Mouse (Mus musculus) gastrocnemius, adult 18-20 months (tissue): ENCODE data around the gene Zscan5b. TPM values are rescaled to one million over a fixed set of nuclear protein-coding genes. Genes with fewer than 3 reads are reported as not detected.
"Not testable (repeated sequence)": the region's sequence is repeated elsewhere in the genome, so short reads cannot be mapped to it uniquely, and the experiment has no call there.

Source experiments
- DNase-seq: peaks from one replicate; pipeline ENCODE4 v3.0.0; 2021; ENCODE audit warnings: low spot score
- long read RNA-seq, 2 experiments: library from polyadenylated mRNA; stranded (forward); transcript quantifications; one replicate each; pipeline ENCODE4 v2.0.0; 2021
- total RNA-seq, 2 experiments: library from RNA; stranded (reverse); gene quantifications; 2 replicates each; pipeline ENCODE4 v1.2.3; 2021

Gene Zscan5b
- total RNA-seq, result not detected
- long read RNA-seq, experiment 1, result 0 reads
- long read RNA-seq, experiment 2, result 0 reads

DNA sequence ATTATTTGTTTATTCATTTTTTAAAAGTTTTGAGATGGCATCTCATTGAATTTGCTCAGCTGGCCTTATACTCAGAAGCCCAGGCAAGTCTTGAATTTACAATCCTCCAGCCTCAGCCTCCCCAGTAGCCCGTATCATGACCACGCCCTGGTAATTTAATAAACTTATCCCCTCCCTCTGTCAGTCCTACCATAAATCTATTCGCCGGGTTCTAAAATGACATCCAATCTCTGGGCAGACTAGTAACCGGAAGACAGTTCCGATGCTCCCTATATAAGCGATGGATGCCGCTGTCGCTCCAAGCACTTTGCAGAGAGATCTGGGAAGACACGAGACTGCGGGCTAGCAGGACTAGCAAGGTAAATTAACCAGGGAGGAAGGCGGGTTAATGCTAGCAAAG is at the start of gene Zscan5b:
Gene Zscan5b (plus strand): TSS at position 301 of the 400 bp plus-strand sequence.
- no peak for DNase-seq

DNA sequence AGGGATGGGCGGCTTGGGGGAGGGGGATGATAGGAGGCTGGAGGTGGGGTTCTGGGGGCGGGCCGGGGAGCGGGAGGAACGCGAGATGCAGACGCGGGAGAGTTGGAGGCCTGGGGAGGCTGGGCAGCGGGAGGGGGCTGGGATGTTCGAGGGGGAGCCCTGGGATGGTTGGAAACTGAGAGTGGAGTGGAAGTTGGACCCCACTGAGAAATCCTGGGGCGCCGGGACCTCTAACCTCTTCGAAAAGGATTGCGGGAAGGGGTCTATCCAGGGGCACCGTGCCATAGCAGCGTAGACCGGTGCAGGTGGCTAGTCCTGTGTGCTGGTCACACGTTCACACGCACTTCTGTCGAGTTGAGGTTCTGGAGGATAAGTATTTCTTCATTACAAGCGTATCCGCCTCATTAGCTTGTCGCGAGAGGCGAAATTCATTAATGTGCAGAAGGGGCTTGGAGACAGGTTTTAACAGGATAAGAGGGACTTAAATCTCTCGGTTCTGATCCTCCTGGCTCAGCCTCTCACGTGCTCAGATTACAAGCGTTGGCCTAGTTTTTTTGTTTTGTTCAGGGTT is 49.3 kb upstream of the Zscan5b start:
- no peak for DNase-seq

DNA sequence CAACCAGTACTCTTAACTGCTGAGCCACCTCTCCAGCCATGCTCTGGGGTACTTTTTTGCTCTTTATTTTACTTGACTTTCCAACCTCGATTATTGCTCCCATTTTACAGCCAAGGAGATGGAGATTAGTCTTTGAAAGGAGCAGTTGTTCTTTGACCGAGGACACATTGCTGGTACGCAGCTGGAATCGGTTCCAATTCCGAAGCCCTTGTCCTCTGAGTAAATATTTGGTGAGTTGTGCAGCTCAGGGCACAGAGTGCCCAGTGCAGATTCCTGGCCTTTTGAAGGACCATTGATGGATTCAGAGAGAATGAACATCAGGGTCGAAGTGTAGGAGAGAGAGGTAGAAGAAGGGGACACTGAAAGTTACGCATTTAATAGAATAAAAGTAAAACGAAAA is 48.2 kb upstream of the Zscan5b start:
- no peak for DNase-seq

DNA sequence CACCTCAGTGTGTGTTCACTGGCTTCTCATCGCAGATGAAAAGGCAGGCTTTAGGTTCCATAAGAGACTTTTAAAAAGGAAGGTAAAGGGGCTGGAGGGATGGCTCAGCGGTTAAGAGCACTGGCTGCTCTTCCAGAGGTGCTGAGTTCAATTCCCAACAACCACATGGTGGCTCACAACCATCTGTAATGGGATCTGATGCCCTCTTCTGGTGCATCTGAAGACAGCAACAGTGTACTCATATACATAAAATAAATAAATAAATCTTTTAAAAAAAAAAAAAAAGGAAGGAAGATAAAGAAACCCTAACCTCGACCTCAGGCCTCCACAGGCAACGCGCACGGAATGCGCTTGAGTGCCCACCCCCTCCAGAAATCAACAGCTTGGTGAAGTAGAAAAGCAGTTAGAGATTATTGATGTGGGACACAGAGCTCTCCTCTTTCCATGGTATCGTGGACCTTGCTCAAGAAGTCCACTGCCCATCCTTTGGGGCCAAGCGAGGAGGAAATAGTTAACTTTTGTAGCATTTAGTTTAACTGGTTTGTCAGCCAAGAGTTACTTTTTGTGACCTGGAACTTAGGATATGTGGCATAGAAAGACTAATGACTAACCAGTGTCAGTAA is 47.6 kb upstream of the Zscan5b start:
- DNase-seq, result not testable (repeated sequence)

DNA sequence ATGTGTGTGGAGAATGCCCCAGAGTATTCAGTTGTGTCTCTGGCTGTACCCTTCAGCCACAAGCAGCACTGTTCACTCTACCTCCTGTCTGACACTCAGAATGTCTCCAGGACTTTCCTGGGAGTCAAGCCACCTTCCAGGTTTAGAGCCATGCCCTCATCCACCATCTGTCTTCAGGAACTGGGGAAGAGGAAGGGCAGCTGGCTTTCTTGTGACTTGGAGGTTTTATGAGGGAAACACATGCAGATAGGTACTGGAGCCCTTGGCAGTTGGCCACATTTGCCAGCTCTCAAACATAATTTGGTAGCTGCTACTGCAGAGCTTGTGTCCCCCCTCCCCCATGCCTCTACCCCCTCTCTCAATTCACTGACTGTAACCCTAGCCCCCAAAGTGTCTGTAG is 43.1 kb upstream of the Zscan5b start:
- no peak for DNase-seq

DNA sequence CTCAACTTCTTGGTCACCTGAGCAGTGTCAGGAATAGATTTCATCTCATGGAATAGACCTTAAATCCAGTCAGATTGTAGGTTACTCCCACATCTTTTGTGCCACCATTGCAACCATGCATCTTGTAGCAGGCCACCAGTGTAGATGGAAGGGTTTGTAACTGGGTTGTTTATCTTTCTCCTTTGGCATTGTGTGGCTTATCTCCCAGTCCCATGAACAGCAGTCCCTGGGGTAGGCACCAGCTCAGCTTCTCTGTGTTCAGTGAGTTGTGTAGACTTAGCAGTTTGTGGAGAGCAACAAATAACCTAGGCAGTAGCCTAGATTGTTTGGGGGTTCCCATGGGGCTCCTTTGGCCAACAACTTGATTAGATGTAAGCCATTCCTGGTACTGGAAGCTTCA is 39.2 kb upstream of the Zscan5b start:
- no peak for DNase-seq

DNA sequence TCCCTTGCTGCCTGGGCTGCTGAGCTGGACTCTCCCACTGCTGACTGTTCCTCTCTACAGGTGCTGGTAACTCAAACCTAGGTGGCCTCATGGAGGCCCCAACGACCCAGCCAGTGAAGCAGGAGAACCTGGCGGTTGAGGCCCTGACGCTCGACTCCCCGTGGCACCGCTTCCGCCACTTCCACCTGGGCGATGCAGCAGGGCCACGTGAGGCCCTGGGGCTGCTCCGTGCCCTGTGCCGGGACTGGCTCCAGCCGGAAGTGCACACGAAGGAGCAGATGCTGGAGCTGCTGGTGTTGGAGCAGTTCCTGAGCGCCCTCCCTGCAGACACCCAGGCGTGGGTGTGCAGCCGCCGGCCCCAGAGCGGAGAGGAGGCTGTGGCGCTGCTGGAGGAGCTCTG is 38.3 kb upstream of the Zscan5b start:
- DNase-seq, result no peak

DNA sequence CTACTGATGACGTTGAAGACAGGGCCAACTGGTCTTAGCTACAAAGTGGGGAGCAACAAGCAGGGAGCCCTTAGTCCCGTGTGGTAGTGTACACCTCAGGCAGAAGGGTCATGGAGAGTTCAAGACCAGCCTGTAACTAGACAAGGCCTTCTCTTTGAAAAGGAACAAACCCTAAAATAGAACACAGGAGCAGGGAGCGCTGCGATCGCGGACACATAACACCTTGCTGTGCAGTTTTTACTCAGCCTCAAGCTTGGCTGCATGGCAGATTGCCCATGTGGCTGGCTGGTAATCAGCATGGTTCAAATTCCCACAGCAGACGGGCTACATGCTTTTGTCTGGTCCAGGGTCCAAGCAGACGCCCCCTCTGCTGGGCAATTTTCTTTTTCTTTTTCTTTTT is 37.6 kb upstream of the Zscan5b start:
- DNase-seq, result peak; percentile 43

DNA sequence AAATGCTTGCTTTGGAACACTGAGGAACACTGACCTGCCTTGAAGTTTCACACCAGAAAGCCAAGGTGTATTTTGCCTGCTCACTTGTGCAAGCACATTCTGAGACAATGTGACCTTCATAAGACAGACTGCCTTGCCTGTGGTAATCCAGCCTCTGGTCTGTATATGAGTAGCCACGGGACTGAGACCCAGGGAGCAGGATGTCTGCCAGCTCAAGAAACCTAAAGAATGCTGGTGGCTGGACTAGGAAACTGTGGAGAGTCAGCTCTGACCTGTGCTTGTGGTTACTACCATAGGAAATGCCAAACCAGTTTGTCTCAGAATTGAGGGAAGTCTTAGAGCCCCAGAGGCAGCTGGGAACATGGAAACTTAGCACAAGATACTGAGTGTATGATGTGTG is 36.7 kb upstream of the Zscan5b start:
- DNase-seq, result no peak

DNA sequence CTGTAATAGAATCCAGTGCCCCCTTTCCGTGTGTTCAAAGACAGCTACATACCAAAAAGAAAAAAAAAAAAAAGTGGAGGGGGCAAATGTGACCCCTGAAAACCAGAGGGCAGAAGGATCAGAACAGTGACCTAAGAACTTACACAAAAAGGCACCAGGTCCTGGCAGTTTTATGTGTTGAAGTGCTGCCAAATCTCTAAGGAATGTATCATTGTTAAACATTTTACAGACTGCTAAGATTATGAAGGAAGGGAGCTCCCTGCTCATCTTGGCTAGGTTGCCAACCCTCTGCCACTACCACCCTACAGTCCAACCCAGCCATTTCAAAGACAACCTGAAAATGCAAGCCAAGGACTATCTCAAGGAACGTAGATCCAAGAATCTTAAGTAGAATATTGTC is 35.9 kb upstream of the Zscan5b start:
- DNase-seq, result no peak

DNA sequence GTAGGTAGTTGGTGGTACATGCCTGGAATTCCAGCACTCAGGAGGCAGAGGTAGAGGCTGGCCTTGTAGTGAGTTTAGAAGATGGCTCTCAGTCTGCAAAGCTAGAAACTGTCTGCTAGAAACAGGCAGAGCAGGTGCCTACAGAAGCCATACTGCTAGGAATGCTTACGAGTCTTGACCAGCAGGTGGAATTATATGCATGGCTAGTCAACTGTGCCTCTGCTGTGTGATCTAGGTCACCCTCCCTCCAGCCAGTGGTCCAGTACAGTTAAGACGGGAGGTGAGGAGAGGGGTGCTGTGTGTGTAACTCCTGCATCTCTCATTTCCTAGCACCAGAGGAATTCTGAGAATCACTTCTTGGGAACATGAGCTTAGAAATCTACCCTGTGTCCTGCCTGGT is 35.3 kb upstream of the Zscan5b start:
- no peak for DNase-seq

DNA sequence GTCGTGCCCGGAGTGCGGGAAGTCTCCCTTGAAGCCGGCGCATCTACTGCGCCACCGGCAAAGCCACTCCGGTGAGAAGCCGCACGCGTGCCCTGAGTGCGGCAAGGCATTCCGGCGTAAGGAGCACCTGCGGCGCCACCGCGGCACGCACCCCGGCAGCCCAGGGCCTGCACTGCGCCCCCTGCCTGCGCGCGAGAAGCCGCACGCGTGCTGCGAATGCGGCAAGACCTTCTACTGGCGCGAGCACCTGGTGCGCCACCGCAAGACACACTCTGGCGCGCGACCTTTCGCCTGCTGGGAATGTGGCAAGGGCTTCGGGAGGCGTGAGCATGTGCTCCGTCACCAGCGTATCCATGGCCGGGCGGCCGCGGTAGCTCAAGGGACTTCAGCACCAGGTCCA is 32.5 kb upstream of the Zscan5b start:
- DNase-seq, result no peak

DNA sequence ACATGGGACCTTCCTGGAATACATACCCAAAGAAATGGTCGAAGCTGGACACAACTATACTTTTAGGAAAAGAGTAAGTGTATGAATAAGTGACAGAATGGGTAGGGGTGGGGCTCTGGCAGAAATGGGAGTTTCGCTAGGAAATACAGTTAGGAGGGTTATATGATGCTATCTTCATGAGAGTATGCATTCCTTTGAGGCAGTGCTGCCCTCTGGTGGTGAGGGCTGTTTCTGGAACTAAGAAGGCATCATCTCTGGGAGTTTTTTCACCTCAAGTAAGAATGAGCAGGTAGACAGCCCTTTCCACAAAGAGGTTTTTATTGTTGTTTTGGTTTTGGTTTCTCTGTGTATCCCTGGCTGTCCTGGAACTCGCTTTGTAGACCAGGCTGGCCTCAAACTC is 30.7 kb upstream of the Zscan5b start:
- peak; percentile 72 for DNase-seq

DNA sequence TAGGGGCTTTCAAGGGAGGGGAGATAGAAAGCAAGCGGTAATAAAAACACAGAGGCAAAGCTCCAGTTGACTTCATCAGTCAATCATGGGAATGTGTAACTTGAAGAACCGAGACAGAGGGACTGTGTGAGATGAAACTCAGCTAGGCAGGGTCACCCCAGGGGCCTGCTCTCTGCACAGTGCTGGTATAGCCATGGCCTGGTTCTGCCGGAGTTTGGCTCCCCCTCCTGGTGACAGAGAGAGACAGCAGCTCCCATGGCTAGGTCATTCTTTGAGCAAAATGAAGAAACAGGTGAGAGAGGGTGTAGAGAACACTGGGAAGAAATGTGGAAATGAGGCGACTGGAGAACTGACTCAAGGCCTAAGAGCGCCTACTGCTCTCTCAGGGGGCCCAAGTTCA is 27.9 kb upstream of the Zscan5b start:
- peak; percentile 53 for DNase-seq

DNA sequence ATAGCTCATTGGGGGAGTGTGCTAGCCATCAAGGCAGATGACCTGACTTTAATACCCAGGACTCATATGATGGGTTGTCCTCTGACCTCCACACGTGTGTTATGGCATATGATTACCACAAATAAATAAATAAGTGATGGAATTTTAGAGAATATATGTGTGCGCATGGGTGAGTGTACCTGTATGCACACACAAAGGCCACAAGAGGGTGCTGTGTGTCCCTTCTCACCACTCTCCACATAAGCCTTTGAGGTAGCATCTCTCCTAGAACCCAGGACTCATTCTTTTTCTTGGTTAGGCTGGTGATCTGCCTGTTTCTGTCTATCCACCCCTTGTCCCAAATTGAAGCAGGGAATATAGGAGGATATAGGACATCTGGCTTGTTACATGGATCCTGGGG is 26.3 kb upstream of the Zscan5b start:
- DNase-seq, result no peak

DNA sequence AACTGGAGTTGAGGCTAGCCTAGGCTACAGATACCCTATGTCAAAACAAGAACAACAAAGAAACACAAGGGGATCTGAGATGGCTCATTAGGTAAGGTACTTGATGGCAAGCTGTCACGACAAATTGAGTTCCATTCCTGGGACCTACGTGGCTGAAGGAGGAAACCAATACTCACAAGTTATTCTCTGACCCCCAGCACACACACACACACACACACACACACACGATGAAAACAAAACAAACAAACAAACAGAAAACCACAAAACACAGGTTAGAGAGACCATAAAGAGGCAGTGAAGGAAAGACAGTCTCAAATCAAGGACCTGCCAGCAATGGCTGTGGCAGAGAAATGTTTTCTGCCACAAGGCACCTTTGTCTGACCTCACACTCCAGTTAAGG is 25.3 kb upstream of the Zscan5b start, which contains the start of gene Galp:
Gene Galp (plus strand): TSS at position 301 of the 400 bp plus-strand sequence.
- DNase-seq, result no peak

DNA sequence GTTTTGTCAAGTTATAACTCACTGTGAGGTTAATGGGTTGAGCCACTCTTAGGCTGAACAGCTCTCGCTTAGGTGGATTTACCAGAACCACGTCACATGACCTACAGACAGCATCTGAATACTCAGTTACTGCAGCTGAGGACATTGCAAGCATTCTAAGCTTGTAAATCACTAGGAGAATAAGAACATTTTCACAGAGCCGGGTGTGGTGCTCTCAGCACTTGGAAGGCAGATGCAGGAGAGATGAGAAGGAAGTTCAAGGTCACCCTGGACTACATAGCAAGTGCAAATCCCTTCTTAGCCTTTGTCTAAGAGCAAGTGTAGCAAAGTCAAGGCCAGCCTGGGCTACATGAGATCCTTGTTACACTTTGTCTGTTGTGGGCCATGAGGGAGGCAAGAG is 17.9 kb upstream of the Zscan5b start:
- DNase-seq, result no peak

DNA sequence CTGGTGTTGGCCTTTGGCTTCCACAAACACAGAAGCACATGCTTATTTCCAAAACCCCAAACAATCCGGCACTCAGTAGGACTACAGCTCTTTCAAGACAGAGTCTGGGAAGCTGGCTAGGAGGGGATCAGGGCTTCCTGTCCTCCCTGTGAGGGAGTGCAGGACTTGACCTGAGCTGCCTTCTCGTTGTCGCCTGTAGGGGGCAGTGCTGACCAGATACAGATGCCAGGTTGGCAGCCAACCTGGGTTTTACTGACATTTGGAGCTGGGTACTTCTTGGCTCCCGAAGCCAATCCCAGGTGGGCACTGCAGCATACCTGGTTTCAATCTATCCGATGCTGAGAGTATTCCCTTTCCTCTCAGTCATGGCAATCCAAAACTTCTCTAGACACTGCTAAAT is 8.9 kb upstream of the Zscan5b start:
- DNase-seq, result peak; percentile 10

DNA sequence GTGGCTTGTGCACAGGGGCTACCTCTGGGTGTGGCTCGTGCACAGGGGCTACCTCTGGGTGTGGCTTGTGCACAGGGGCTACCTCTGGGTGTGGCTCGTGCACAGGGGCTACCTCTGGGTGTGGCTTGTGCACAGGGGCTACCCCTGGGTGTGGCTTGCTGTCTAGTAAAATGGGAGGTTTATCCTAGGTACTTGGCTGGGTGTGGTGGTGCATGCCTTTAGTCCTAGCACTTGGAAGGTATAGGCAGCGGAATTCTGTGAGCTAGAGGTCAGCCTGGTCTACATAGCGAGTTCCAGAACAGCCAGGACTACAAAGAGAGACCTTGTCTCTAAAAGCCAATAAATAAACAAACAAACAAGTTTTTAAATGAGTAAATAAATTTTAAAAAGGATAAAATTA is 7.4 kb upstream of the Zscan5b start:
- DNase-seq, result not testable (repeated sequence)

DNA sequence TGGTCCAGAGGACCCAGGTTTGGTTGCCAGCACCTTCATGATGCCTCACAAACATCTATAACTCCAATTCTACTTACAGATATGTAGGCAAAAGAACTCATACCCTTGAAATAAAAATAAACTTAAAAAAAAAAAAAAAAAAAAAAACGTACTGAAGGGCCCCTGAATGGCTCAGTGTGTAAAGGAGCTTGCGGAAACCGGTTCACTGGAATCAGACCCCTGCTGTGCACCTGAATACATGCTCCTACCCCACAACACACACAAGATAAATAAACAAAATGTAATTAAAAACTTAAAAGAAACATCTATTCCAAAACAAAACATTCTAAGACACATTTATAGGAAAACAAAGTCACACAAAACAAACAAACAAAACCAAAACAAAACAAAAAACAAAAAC is 1.9 kb upstream of the Zscan5b start:
- no peak for DNase-seq

DNA sequence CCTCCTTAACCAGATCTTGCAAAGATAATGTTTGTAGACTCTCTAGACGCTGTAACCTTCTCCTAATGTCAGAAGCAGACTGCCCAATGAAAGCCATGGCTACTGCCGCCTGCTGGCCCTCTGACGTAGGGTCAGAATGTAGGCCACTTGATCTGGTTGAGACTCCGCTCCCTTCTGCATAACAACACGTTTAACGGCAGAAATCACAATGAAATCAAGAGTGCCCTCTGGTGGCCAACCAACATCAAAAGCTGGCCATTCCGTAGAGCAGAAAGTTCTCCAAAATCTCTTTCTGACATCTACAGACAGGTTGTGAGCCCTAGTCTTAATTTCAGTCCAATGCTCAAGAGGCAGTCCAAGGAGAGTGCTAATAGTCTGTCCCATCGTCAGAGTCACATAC is 6.4 kb downstream of the Zscan5b start:
- not testable (repeated sequence) for DNase-seq

DNA sequence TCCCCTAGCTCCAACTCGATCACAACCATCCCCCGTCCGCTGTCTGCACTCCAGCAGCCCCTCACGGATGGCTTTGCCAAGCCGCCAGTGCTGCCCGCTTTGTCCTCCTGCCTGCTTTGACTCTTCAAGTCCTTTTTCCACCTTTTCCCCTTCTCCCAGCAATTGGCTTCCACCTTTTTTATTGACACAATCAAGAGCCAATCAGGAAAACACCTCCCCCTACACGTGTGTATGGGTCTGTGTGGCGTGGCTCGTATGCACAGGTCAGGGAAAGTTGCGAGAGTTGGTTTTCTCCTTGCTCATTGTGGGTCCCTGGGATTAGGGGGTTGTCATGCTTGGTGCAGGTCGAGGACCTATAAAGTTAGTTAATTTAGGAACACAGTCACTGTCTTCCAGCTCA is 17.7 kb downstream of the Zscan5b start:
- DNase-seq, result no peak

DNA sequence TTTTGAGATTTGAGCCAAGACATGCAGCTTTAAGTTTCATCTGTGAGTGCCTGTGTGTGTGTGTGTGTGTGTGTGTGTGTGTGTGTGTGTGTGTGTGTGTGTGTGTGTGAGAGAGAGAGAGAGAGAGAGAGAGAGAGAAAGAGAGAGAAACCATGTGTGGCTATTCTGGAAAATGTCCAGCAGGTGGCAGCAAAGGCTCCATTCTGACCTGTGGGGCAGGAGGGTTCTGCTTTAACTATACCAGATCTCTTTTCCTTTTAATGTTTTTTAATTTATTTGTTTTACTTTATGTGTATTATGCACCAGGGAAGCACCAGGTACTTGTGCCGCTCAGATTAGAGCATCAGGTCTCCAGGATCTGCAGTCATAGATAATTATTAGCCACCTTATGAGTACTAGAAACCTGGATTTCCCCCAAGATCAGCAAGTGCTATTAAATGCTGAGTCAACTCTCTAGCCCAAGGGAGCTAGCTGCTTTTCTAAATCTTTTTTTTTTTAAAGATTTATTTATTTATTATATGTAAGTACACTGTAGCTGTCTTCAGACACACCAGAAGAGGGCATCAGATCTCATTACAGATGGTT is 18.9 kb downstream of the Zscan5b start:
- DNase-seq, result peak; percentile 26
